In genomic region chr6:100157288-100157687, GRCm38 (mm10) we compare ENCODE assay signal across 10 mouse cellular contexts.
A peak's percentile ranks its signal among the peaks of the same experiment; 100 is the strongest.
DNase-seq lines count a peak whose midpoint lies in the region; ATAC-seq lines count a peak whose summit lies in the region.
"Had no signal": no experiment of that assay in that cellular context is flagged by ENCODE, and none has a peak within 500 bp of the region (broad histone marks: within the 10 kb centered on the region; RNA-seq: fewer than 3 reads in every experiment).

No protein-coding gene starts in this region.

- 0 out of 2 replicates have a peak, but pooled peaks have one; percentile 20 for ATAC-seq in heart, embryonic 11.5 days (replicated peaks; ENCODE audit: insufficient number of reproducible peaks, low FRiP score, low TSS enrichment)
- ATAC-seq in neural tube, embryonic 11.5 days (ENCODE audit: insufficient read depth, low FRiP score, low TSS enrichment) = no peak
- ATAC-seq in neural tube, embryonic 15.5 days (ENCODE audit: low FRiP score) = no peak
- peak; percentile 83 for ATAC-seq in neural tube, embryonic 14.5 days (ENCODE audit: low read depth)

- H3K9ac ChIP-seq in heart, embryonic 11.5 days (ENCODE audit: low read depth, low read length) = no peak overlapping the region
- H3K9ac ChIP-seq in neural tube, embryonic 11.5 days (ENCODE audit: low read length) = no peak overlapping the region
- H3K9ac ChIP-seq in neural tube, embryonic 15.5 days (replicated peaks) = no peak overlapping the region
- H3K9ac ChIP-seq in neural tube, embryonic 14.5 days (replicated peaks; ENCODE audit: low read depth, low read length) = no peak overlapping the region
- H3K9ac ChIP-seq: embryonic facial prominence, embryonic 13.5 days had no signal

- H3K4me2 ChIP-seq in heart, embryonic 11.5 days = no peak overlapping the region
- no peak overlapping the region for H3K4me2 ChIP-seq in neural tube, embryonic 11.5 days (ENCODE audit: low read depth)
- H3K4me2 ChIP-seq in neural tube, embryonic 15.5 days = no peak overlapping the region
- H3K4me2 ChIP-seq in neural tube, embryonic 14.5 days (ENCODE audit: low read depth, low read length) = no peak overlapping the region
- H3K4me2 ChIP-seq: embryonic facial prominence, embryonic 13.5 days had no signal

- no peak for DNase-seq in heart, postnatal 25 days (ENCODE audit: low spot score)
- peak; percentile 44 for DNase-seq in neural tube, embryonic 11.5 days (ENCODE audit: low spot score)
- DNase-seq in frontal cortex, postnatal 10 days (ENCODE audit: low spot score in 2 of 2) = peak; percentile 31 to 44
- DNase-seq in embryo, embryonic 10.5 days (ENCODE audit: low spot score) = no peak
- DNase-seq in ovary, postnatal 10 days (ENCODE audit: low spot score) = no peak

- intact Hi-C loops in heart, postnatal 25 days (cut with DNase I) = loop anchor here (5.0 kb wide), 1 partner anchor 55 kb away; no protein-coding TSS in a partner anchor

- WGBS in heart, embryonic 11.5 days (ENCODE audit: insufficient replicate concordance) = 27% methylated on average over 7 of the region's 7 CpGs
- 66% methylated on average over 7 of the region's 7 CpGs for WGBS in neural tube, embryonic 11.5 days
- 19% methylated on average over 7 of the region's 7 CpGs for WGBS in neural tube, embryonic 15.5 days
- 20% methylated on average over 7 of the region's 7 CpGs for WGBS in neural tube, embryonic 14.5 days

- H3K27me3 ChIP-seq in heart, embryonic 11.5 days (ENCODE audit: control insufficient read depth, insufficient read depth, low read length) = no peaks in the 10 kb centered on the region; the same call in 1 of the 2 replicates
- no peaks in the 10 kb centered on the region for H3K27me3 ChIP-seq in neural tube, embryonic 11.5 days (ENCODE audit: control insufficient read depth, insufficient read depth, low read length)
- H3K27me3 ChIP-seq in neural tube, embryonic 15.5 days (replicated peaks) = peaks cover 14% of the 10 kb centered on the region
- no peaks in the 10 kb centered on the region for H3K27me3 ChIP-seq in neural tube, embryonic 14.5 days (ENCODE audit: control insufficient read depth, insufficient read depth, low read length)

- H3K27ac ChIP-seq in heart, embryonic 11.5 days (ENCODE audit: low read depth, low read length) = no peak overlapping the region
- no peak overlapping the region for H3K27ac ChIP-seq in neural tube, embryonic 11.5 days (ENCODE audit: low read depth, low read length)
- H3K27ac ChIP-seq in neural tube, embryonic 15.5 days (replicated peaks) = no peak overlapping the region
- H3K27ac ChIP-seq in neural tube, embryonic 14.5 days (ENCODE audit: low read depth, low read length) = no peak overlapping the region
- H3K27ac ChIP-seq: embryonic facial prominence, embryonic 13.5 days had no signal

- H3K36me3 ChIP-seq in heart, embryonic 11.5 days (ENCODE audit: control insufficient read depth, insufficient read depth, low read length) = no peaks in the 10 kb centered on the region
- H3K36me3 ChIP-seq in neural tube, embryonic 11.5 days (ENCODE audit: control insufficient read depth, insufficient read depth, low read length) = no peaks in the 10 kb centered on the region
- no peaks in the 10 kb centered on the region for H3K36me3 ChIP-seq in neural tube, embryonic 15.5 days
- H3K36me3 ChIP-seq in neural tube, embryonic 14.5 days (ENCODE audit: control insufficient read depth, insufficient read depth, low read length) = no peaks in the 10 kb centered on the region
- H3K36me3 ChIP-seq: embryonic facial prominence, embryonic 13.5 days; G1E had no signal

- peaks cover 7% of the 10 kb centered on the region for H3K4me1 ChIP-seq in heart, embryonic 11.5 days (ENCODE audit: control insufficient read depth, insufficient read depth, low read length)
- H3K4me1 ChIP-seq in neural tube, embryonic 11.5 days (ENCODE audit: control insufficient read depth, insufficient read depth, low read length) = peaks cover 15% of the 10 kb centered on the region
- H3K4me1 ChIP-seq in neural tube, embryonic 15.5 days = peaks cover 18% of the 10 kb centered on the region
- H3K4me1 ChIP-seq in neural tube, embryonic 14.5 days (ENCODE audit: control insufficient read depth, insufficient read depth, low read length) = 0 out of 2 replicates have a peak, but pooled peaks cover 8% of the 10 kb centered on the region

- no peaks in the 10 kb centered on the region for H3K9me3 ChIP-seq in heart, embryonic 11.5 days (replicated peaks; ENCODE audit: control insufficient read depth, low read length)
- H3K9me3 ChIP-seq in neural tube, embryonic 11.5 days (ENCODE audit: control insufficient read depth, low read length) = no peaks in the 10 kb centered on the region
- H3K9me3 ChIP-seq in neural tube, embryonic 15.5 days (replicated peaks) = no peaks in the 10 kb centered on the region
- no peaks in the 10 kb centered on the region for H3K9me3 ChIP-seq in neural tube, embryonic 14.5 days (ENCODE audit: control insufficient read depth, low read length)
- H3K9me3 ChIP-seq: embryonic facial prominence, embryonic 13.5 days had no signal

- no peak overlapping the region for H3K4me3 ChIP-seq in heart, embryonic 11.5 days (ENCODE audit: low read depth, low read length)
- H3K4me3 ChIP-seq in neural tube, embryonic 11.5 days (ENCODE audit: low read depth, low read length) = no peak overlapping the region
- H3K4me3 ChIP-seq in neural tube, embryonic 15.5 days (replicated peaks) = no peak overlapping the region
- no peak overlapping the region for H3K4me3 ChIP-seq in neural tube, embryonic 14.5 days (ENCODE audit: low read depth, low read length)
- H3K4me3 ChIP-seq: embryonic facial prominence, embryonic 13.5 days had no signal

Comparison
In these comparisons a context has a peak if more than half of its experiments do, and no peak if none do; other contexts are left out.
1. ATAC-seq: peak in heart, embryonic 11.5 days (single experiment) and neural tube, embryonic 14.5 days (single experiment); none in neural tube, embryonic 11.5 days (single experiment) and neural tube, embryonic 15.5 days (single experiment).
2. DNase-seq: peak in neural tube, embryonic 11.5 days (single experiment) and frontal cortex, postnatal 10 days (2 of 2); none in heart, postnatal 25 days (single experiment), embryo, embryonic 10.5 days (single experiment) and ovary, postnatal 10 days (single experiment).